Mouse (Mus musculus) spleen, postnatal 4 days (tissue): ENCODE measurements at regions not wholly inside any gene's neighbourhood (a gene's known extent, or its start where the extent isn't known, plus 50 kb on each side); places are given as distances from the start of the nearest gene placed in this dataset.

Experiments
- DNase-seq, 2 experiments: peaks; one replicate each; pipeline ENCODE4 v3.0.0; 2022; ENCODE audit warnings: low spot score in 2 of 2

DNA sequence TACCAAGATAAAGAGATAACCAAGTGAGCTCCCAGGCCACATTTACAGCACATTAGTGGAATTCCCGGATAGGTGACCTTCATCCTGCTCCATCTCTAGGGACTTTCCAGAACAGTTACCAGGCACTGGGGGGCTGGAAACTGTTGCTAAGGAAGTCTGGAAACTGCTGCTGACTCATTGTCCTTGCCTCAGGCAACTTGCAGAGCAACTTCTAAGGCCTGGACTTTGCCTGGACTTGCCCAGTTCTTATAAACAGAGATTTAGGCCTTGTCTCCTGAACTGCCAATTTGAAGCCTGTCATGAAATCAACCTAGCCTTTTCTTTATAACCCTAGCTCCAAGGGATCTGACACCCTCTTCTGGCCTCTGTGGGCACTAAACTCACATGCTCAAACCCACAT, 224.0 kb upstream of the Gm6657 start:
- no peak for DNase-seq

DNA sequence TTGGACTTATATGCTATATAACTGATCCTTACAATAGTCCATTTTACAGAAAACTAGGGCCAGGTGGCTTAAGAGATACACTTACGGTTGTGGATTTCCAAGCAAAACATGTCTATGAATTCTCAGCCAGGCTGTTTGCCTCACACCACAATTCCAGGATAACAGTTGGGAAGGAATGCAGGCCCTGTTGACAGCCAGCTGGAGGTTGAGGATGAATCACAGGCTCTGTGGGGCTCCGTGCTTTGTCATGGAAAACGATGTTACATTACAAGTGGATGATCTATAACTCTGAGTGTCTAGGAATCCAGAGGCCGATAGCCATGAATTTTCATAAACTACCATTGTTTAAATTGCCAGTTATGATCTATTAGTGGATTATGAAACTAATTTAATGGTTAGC, 221.9 kb upstream of the Gm6657 start:
- no peak for DNase-seq

DNA sequence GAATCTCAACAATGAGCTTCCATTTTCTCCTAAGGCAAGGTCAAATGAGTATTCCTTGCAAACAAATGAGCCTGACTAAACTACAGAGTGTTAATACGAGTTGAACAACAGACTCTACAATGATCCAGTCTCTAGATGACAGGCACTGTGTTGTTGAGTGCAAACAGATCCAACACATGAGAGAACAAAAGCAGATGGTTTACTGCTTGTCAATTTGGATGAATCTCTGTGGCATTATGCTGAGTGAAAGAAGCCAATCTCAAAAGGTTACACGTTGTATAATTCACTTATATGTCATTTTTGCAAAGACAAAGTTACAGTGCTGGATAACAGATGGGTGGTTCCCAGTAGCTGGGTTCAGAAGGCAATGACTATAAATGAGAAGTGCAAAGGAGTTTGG, 217.1 kb upstream of the Gm6657 start:
- no peak for DNase-seq

DNA sequence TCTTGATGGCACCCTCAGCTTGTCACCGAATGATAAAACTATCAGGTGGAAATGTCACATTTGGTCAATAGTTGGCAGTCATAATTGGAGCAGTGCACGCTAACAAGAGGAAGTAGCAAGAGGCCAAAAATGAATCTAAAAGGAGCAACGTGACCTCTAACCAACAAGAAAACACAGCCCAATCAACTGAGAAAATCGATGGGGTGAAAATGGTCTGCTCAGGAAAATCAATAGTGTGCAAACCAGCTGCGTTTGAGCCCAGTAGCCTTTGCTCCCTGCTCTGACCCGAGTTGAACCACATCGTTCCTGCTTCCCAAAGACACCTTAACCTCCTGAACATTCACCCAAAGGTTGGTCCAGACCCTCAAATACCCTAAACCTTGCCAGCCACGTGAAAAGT, 207.3 kb upstream of the Gm6657 start:
- no peak for DNase-seq

DNA sequence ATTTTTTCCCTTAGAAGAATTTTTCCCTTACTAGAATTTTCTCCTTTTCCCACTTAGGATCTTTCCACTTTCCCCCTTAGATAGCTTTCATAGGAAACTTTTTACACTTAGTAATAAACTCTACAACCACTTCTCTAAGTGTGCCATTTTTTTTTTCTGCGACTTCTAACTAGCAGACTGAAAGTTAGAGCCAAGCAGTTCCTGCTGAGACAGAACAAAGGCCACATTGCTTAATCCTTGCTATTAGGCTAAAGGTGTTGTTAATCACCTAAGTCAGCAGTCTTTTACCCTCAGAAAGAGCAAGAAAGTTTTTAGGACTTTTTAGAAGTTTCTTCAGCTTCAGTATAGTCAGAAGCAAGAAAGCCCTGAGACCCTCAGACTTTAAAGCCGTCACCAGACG, 204.3 kb upstream of the Gm6657 start:
- DNase-seq, result no peak

DNA sequence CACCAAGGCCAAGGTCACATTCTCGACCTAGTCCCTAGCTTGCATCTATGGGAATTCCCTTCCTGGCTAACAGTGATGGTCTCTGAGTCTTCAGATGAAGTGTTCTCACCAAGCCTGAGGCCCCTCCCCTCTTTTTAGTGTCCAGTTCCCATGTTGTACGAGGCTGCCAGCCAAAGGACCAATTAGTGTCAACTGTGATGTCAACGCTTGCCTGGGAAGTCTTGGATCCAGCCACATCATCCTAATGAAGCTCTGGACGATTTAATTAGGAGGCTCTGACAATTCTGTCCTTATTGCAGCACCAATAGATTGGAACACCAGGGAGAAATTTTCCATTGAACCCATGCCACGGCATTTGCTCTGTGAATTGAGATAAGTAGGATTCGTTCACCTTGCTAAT, 202.4 kb upstream of the Gm6657 start:
- no peak for DNase-seq

DNA sequence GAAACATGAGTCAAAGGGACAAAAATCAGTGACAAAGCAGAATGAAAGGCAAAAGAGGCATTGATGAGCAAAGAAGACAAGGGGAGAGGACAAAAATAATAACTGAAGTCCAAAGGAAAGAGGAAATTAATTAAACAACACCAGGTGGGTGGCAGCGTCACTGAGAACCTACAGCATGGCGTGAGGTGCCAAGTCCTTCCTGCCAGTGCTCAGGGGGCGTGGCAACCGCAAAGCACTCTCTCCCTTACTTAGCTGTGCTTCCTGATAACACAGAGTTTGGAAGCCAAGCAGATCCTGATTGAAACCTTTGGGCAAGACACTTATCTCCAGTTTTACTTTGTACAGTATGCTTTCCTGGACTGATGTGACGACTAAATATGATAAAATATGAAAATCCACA, 199.9 kb upstream of the Gm6657 start:
- DNase-seq, result no peak

DNA sequence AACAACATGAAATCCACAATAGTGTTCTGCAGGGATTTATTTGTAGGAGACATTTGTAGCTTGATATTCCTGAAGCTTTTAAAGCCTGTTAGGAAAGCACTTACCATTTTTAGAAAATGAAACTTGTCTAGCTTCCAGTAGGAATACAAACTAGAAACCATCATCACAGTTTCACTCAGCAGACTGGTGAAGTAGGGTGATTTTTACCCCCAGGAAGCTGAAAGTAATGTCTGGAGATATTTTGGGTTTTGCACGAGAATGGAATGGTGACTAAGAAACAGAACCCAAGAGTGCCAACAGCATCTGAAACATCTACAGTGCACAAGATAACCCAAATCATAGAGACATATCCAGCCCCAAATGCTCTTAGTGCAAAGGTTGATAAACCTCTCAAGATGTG, 196.1 kb upstream of the Gm6657 start:
- no peak for DNase-seq

DNA sequence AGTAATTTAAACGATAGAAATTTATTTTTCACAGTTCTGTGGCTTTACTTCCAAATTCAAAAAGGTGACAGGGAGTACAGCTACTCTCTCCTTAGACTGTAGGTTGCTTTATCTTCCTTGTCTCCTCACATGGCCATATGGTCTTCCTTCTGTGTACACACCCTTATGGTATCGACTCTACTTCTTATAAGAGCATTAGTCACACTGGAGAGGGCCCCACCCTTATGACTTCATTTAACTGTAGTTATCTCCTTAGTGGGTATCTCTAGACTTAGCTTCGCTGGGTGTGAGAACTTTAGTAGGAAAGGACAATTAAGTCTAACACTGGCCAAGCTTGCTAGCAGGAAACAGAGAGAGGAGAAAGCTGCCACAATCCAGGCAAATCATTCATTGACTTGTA, 193.6 kb upstream of the Gm6657 start:
- DNase-seq, result no peak

DNA sequence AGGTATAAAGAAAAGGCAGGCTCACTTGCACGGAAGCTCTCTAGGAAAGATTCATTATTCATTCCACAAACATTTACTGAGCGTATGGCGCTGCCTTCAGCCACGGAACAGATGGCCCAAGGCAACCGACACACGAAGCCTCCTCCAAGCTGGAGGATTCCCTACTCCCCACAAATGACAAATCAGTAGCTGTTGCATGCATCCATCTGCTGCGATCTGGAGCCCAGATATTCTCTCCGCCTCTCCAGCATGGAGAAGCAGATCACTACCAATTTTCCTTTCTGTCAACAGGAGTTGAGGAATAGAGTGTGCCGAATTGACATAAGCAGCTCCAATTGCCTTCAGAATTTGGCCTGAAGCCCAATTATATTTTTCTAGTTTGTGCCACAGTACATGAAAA, 192.2 kb upstream of the Gm6657 start:
- no peak for DNase-seq

DNA sequence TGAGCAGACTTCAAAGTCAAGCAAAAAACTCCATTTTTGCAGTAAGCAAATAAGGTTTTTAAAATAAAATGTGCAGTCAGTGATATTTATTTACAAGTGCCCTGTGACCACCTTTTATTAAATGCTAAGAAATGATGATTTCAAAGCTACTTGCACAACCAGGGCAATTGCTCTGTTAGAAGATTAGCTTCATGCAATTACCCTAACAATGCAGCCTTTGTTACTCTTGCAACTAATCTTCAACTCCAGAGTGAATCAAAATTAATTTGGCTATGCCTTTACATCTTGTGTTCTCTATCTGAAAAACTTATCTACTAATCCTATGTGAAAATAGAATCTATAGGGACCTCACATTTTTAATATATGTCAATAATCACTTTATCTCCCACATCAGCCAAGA, 160.3 kb upstream of the Gm6657 start:
- no peak for DNase-seq

DNA sequence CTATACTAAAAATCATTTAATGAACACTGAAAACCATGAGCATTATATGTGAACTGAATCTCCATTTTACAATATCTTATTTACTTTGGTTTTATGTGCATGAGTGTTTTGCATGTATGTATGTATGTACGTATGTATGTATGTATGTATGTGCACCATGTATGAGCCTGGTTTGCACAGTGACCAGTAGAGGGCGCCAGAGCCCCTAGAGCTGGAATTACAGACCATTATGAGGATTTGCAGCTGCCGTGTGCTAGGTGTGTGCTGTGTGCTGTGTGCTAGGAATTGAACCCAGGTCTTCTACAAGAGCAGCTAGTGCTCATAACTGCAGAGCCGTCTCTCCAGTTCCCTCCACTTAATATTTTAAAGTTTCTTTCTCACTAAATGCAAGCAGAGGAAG, 147.5 kb upstream of the Gm6657 start:
- DNase-seq, result no peak

DNA sequence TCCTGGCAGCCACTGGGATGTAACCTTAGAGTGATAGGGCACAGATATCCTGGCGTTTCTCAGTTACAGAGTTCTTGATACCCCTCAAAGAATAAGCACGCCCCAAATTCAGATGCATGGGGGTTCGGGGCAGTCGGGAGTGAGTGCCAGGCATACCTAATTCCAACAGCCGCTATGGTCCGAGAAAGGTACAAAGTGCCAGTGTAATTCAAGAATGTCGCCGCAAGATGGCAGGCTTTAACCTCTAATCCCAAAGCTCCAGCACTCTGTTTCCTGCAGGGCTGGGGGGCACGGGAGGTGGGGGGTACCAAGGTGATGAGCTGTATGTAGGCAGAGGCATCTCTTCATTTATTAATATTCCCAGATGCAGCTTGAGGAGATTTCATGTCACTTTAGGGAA, 138.1 kb upstream of the Gm6657 start:
- peak; percentile 15 to 64 for DNase-seq

DNA sequence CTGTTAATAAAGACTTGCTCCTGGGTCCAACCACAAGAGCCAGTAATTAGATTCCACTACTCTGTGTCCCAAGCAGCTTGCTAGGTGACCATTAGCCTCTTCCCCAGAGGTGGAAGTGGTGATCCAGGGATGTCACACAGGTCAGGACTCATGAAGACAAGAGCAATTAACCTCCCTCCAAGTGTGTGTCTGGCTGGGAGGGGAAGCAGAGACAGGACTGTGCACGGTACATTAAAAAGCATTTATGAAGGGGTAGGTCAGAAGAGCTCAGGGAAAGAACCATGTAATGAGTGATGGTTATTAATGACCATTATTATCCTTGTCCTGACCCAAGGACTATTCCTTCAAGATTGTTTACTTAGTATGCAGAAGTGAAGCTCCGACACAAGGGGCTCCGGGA, 136.9 kb upstream of the Gm6657 start:
- no peak for DNase-seq

DNA sequence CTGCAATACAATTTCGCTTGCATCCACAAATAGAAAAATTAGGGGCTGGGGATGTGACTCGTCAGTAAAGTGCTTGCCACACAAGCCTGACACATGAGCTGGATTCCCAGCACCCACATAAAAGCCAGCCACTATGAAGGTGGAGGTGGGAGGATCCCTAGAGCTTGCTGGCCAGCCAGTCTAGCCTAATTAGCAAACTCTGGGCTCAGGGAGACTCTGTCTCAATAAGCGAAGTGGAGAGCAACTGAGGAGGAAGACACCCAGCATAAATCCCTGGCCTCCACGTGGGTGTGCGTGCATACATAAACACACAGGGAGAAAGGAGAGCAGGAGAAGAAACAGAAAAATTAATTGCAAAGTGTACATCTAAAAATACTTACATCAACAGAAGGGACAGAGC, 134.1 kb upstream of the Gm6657 start:
- no peak for DNase-seq

DNA sequence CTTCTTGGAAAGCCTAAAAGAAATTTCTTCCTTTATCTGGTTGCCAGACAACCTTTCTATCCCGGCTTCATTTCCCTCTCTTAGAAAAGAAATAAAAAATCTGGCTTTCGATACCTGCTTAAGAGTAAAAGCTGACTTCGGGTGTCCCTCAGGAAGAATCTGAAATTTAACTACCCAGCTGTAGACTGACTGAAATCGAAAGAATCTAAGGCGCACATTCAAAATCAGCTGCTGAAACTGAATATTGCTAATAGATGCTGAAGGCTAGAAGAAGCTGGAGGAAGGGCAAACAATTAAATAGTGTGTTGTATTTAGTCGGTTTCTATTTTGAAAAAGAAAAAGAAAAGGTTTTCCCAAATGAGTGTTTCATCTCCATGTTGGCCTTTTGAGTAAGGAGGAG, 128.0 kb upstream of the Gm6657 start:
- DNase-seq, result no peak

DNA sequence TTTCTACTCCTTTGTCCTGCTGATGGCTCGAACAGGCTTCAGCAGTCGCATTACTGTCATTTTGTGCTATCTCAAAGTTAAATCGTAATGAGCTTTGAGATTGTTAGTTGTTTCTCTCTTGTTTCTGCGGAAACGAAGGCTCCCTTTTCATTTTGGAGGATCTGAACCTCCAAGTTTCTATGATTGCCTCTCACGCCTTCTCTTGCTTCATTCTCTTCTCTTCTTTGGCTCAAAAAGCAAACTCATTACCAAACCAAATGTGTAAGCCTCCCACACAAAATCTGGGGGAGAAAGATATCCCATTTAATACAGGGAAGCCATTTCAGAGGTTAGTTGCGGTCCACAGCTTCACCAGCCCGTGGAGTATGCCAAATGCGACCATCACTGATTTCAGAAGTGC, 121.1 kb upstream of the Gm6657 start:
- DNase-seq, result no peak

DNA sequence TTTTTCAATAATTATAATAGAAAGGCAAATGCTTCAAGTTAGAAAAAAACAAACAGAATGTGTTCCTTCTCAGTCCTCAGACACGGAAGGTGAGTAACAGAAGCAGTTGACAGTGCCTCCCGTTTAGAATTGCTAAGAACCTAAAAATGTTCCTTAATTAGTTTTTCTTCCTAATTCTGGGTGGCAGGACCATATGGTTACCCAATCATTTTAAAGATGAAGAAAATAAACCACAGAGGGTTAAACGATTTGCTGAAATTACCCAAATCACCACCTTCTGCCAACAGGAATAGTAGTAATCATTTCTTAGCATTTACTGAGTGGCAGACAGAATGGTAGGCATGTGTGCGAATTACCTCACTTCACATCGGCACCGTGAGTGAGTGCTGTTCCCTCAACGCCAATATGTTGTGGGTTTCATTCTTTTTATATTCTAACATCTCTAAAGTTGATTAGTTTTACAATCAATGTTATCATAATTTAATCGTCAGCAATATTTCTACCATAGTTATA, 119.7 kb upstream of the Gm6657 start:
- no peak for DNase-seq

DNA sequence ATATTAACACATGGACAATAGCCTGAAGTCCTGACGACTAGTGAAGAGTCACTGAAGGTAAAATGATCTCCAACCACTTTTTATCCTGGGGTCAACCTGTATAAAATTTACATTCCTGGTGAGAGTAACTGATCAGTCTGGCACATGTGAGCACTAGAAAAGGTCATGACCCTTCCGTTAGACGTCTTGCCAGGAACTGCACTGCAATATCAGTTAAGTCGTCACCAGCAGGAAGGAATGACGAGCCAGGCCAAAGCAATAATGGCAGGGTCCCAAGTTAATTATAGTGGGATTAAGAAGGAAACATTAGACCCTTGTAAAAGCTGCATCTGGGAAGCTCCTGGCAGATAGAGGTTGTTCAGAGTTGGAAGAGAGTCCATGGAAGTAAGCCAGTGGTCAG, 116.8 kb upstream of the Gm6657 start:
- DNase-seq, result no peak

DNA sequence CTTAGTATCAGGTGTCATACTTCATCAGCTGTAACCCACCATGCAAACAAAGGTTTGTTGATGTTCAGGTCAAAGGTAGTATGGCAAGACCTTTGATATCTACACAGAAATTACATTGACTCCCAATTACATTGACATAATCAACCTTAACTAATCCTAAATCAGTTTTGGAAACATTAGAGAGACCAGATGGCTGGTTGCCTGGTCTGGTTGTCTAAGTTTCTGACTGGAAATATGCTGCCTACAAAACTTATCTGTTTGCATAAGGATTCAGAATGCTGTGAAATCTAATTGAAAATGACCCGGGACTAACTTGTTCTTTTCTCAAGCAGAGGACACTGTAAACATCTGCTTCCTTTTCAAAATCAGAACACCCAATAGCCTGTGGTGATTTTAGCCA, 111.9 kb upstream of the Gm6657 start:
- no peak for DNase-seq

DNA sequence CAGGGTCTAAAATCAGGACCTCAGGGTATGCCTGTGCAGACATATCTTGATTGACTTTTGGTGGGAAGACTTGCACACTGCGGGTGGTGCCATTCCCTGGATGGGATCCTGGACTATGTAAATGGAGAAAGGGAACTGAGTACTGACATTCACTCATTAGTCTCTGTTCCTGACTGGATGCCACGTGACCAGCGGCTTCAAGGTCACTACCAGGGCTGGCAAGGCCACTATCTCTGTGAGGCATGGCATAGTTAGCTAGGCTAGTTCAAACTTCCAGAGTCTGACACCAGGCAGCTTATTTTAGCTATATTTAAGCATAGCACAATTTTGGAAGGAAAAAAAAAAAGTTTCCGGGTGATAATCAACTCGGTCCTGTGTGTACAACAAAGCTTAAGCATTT, 108.0 kb upstream of the Gm6657 start:
- no peak for DNase-seq

DNA sequence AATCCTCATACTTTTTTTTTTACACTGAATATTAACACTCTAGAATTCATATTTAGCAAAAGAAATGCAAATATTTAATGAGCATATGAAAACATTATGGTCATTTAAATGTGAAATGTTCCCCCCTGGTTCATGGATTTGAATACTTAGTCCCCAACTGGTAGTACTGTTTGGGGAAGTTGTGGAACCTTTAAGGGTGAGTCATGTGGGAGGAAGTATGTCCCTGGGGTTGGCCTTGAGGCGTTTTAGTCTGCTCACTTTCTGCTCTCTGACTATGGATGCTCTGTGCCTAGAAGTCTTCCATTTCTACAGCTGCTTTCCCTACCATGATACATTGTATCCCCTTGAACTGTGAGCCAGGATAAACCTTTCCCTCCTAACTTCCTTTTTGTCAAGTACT, 106.1 kb upstream of the Gm6657 start:
- no peak for DNase-seq

DNA sequence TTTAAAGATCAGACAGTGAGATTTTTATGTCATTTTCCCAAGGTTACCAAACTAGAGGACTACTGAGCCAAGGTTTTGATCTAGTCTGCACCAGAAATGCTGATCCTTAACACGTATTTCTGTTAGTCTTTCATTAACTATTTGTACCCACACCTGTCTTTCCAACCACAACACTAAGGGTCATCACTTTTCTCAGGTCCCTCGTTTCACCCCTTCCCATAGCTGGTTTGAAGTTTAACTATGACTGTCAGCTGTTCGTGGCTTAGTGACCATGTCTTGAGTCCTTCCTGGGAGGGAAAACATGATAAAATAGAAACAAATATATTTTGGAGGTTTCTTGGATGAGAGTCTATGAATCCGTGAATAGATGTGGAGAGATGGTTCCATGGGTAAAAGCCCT, 99.6 kb upstream of the Gm6657 start:
- no peak for DNase-seq

DNA sequence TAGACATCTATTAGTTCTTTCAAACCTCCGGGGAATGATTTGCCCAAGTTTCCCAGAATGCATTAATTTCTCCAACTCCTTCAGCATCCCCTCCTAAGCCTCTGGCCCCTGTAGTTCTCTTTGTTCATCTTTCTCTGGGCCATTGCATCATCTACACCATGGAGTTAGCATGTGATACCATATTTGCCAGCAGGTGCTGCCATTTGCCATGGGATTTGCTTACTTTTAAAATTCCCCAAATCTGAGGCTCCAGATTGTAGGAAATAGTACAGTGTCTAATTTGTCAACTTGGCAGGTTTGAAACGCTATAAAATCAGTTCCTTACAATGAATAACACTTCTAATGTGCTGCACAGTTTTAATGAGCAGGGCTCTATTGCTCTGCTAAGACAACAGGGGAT, 98.7 kb upstream of the Gm6657 start:
- DNase-seq, result no peak

DNA sequence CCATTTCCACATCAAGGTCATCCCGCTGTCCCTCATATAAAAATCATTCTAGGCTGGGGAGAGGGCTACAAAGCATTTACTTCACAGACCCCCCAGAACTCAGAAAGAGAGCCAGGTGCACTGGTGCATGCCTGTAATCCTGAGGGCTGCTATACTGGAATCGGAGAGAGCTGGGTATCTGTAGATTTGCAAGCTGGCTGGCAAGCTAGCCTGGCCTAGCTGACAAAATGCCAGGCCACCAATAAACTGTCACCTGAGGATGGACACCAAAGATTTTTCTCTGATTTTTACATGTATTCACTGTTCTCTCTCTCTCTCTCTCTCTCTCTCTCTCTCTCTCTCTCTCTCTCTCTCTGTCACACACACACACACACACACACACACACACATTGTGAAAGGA, 98.1 kb upstream of the Gm6657 start:
- no peak for DNase-seq
